ENCODE assay signal across 19 mouse cellular contexts in the genomic region with DNA sequence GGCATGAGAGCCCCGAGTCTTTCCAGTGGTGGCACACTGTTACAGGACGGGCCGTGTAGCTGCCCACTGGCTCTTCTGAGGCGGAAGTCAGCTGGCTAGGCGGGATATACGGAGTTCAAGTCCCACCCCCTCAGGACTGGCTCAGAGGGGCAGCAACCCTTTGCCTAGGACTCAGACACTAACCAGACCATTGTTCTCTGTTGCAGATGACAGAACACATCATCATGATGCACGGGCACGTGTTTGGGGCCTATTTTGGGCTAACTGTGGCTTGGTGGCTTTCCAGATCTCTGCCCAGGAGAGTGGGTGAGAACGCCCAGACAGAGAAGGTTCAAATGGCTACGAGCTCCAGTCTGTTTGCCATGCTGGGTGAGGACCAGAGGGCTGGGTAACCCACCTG. TPM values are rescaled to one million over a fixed set of nuclear protein-coding genes. Genes with fewer than 3 reads are reported as not detected.
A peak's percentile ranks its signal among the peaks of the same experiment; 100 is the strongest.
DNase-seq lines count a peak whose midpoint lies in the region; ATAC-seq and TF ChIP-seq lines count a peak whose summit lies in the region.
"Had no signal": no experiment of that assay in that cellular context is flagged by ENCODE, and none has a peak within 500 bp of the region (broad histone marks: within the 10 kb centered on the region; RNA-seq: fewer than 3 reads in every experiment).

No protein-coding gene starts in this region.

- intact Hi-C loops in heart, postnatal 36 days (cut with DNase I) = no loop called here
- intact Hi-C loops in left cerebral cortex, postnatal 36 days (cut with DNase I) = no loop called here

- H3K4me2 ChIP-seq in hindbrain, postnatal 0 days (ENCODE audit: low read depth, low read length) = no peak overlapping the region
- H3K4me2 ChIP-seq: hindbrain, embryonic 12.5 days; limb, embryonic 15.5 days; liver, embryonic 15.5 days; midbrain, embryonic 13.5 days; neural tube, embryonic 13.5 days had no signal

- no peaks in the 10 kb centered on the region for H3K9me3 ChIP-seq in hindbrain, postnatal 0 days (ENCODE audit: low read length)
- H3K9me3 ChIP-seq: hindbrain, embryonic 12.5 days; limb, embryonic 15.5 days; liver, embryonic 15.5 days had no signal

- ATAC-seq in hindbrain, postnatal 0 days = no peak
- ATAC-seq: forebrain, postnatal 0 days; inflammation-experienced regulatory T-cells, adult 6 months; midbrain, embryonic 13.5 days had no signal

- no peak for TF ChIP-seq CTCF in C2C12 (IDR thresholded peaks at IDR 0.05; ENCODE audit: control insufficient read depth, insufficient read depth, insufficient read length)
- no peak for TF ChIP-seq CTCF in hindbrain, postnatal 0 days (IDR thresholded peaks at IDR 0.05; ENCODE audit: low read depth)

- H3K4me1 ChIP-seq in hindbrain, postnatal 0 days (ENCODE audit: insufficient read depth, low read length) = peaks cover 5% of the 10 kb centered on the region; the same call in 1 of the 2 replicates

- DNase-seq in 3T3-L1 (ENCODE audit: low read depth, low spot score) = peak; percentile 17
- DNase-seq in heart, adult 9 months (ENCODE audit: low spot score in 2 of 2) = peak; percentile 33 to 44
- peak; percentile 14 to 23 for DNase-seq in heart, postnatal 36 days
- no peak for DNase-seq in right cerebral cortex, postnatal 25 days
- DNase-seq in left cerebral cortex, postnatal 36 days (ENCODE audit: low spot score in 2 of 2) = no peak
- DNase-seq in hindbrain, postnatal 0 days (ENCODE audit: low spot score) = no peak
- DNase-seq: forebrain, postnatal 0 days; gastrocnemius, postnatal 36 days; layer of hippocampus, postnatal 36 days had no signal

- H3K4me3 ChIP-seq in C2C12 (ENCODE audit: insufficient read depth, poor library complexity, severe bottlenecking) = no peak overlapping the region
- H3K4me3 ChIP-seq in hindbrain, postnatal 0 days (ENCODE audit: low read length) = no peak overlapping the region
- H3K4me3 ChIP-seq: hindbrain, embryonic 12.5 days; layer of hippocampus, adult 2 months; limb, embryonic 15.5 days; liver, embryonic 15.5 days; midbrain, embryonic 13.5 days; neural tube, embryonic 13.5 days had no signal

- H3ac ChIP-seq in C2C12 (ENCODE audit: control insufficient read depth, insufficient read length, low read depth) = no peak overlapping the region

- no peak overlapping the region for H3K27ac ChIP-seq in hindbrain, postnatal 0 days
- H3K27ac ChIP-seq: hindbrain, embryonic 12.5 days; layer of hippocampus, adult 2 months; limb, embryonic 15.5 days; liver, embryonic 15.5 days; midbrain, embryonic 13.5 days; neural tube, embryonic 13.5 days; stomach, postnatal 0 days had no signal

- H3K79me2 ChIP-seq in C2C12 (ENCODE audit: control insufficient read depth, insufficient read depth) = no peaks in the 10 kb centered on the region

- no peaks in the 10 kb centered on the region for H3K79me3 ChIP-seq in C2C12 (ENCODE audit: low read depth)

- no peaks in the 10 kb centered on the region for H3K27me3 ChIP-seq in C2C12 (ENCODE audit: control insufficient read depth, insufficient read depth, insufficient read length)
- H3K27me3 ChIP-seq in hindbrain, postnatal 0 days (ENCODE audit: insufficient read depth, low read length) = no peaks in the 10 kb centered on the region
- H3K27me3 ChIP-seq: hindbrain, embryonic 12.5 days; limb, embryonic 15.5 days; liver, embryonic 15.5 days; midbrain, embryonic 13.5 days; neural tube, embryonic 13.5 days had no signal

- no peaks in the 10 kb centered on the region for H3K36me3 ChIP-seq in C2C12 (ENCODE audit: control insufficient read depth, insufficient read depth)
- H3K36me3 ChIP-seq in hindbrain, postnatal 0 days (ENCODE audit: insufficient read depth, low read length) = no peaks in the 10 kb centered on the region
- H3K36me3 ChIP-seq: hindbrain, embryonic 12.5 days; limb, embryonic 15.5 days; midbrain, embryonic 13.5 days; neural tube, embryonic 13.5 days had no signal

- H3K9ac ChIP-seq in hindbrain, postnatal 0 days (replicated peaks; ENCODE audit: low read length) = no peak overlapping the region
- H3K9ac ChIP-seq: forebrain, postnatal 0 days; hindbrain, embryonic 12.5 days; limb, embryonic 15.5 days; liver, embryonic 15.5 days; midbrain, embryonic 13.5 days; neural tube, embryonic 13.5 days had no signal

- WGBS in hindbrain, postnatal 0 days = 87% methylated on average over 10 of the region's 10 CpGs

TF ChIP-seq in C2C12, 6 proteins besides CTCF, POLR2A, EP300 and RAD21:
- TF ChIP-seq MAX (IDR thresholded peaks at IDR 0.05) = peak; percentile 27
- peak; percentile 19 for TF ChIP-seq MYOD1 (IDR thresholded peaks at IDR 0.05; ENCODE audit: control insufficient read depth, insufficient read length, low read depth)
- TF ChIP-seq CEBPB (IDR thresholded peaks at IDR 0.05; ENCODE audit: low read depth) = no peak
- peak; percentile 57 for TF ChIP-seq USF1 (IDR thresholded peaks at IDR 0.05; ENCODE audit: low read depth)

RNA-seq across cellular contexts. Expression of a gene that starts 19.5 kb away (rescaled TPM):
- polyA plus RNA-seq in C2C12 (2012; fragmentation: generic; extraction: Trizol) = 0.14 TPM
- 1 to 10 TPM; 2.8 to 3.0 TPM for total RNA-seq in heart, postnatal 36 days (2021)
- not detected for total RNA-seq in left cerebral cortex, postnatal 36 days (2021)
- total RNA-seq in hindbrain, postnatal 0 days (2014; rRNA removed) = 0.29 and 2.1 TPM in 2 replicates
- 1.1 TPM in 2 replicates for polyA plus RNA-seq in hindbrain, postnatal 0 days (2015; fragmentation: Nextera tagmentation; extraction: Ambion mirVana)
- total RNA-seq: gastrocnemius, postnatal 36 days; layer of hippocampus, adult 2 months; layer of hippocampus, postnatal 36 days; left cerebral cortex, postnatal 25 days had no signal

RNA-seq across cellular contexts. Expression of a gene that starts 30.7 kb away (rescaled TPM):
- 14.6 TPM for polyA plus RNA-seq in C2C12 (2012; fragmentation: generic; extraction: Trizol)
- 10 to 100 TPM; 23.9 to 24.7 TPM for total RNA-seq in heart, postnatal 36 days (2021)
- total RNA-seq in left cerebral cortex, postnatal 36 days (2021) = 10 to 100 TPM; 49.7 to 56.6 TPM
- total RNA-seq in hindbrain, postnatal 0 days (2014; rRNA removed) = 43.6 and 45.5 TPM in 2 replicates
- 68.9 and 70.3 TPM in 2 replicates for polyA plus RNA-seq in hindbrain, postnatal 0 days (2015; fragmentation: Nextera tagmentation; extraction: Ambion mirVana)

RNA-seq across cellular contexts. Expression of a gene that starts 31.0 kb away (rescaled TPM):
- 94.9 TPM for polyA plus RNA-seq in C2C12 (2012; fragmentation: generic; extraction: Trizol)
- 10 to 100 TPM; 65.8 to 71.3 TPM for total RNA-seq in heart, postnatal 36 days (2021)
- total RNA-seq in left cerebral cortex, postnatal 36 days (2021) = 100 to 1,000 TPM; 116 to 138 TPM
- 149 and 166 TPM in 2 replicates for total RNA-seq in hindbrain, postnatal 0 days (2014; rRNA removed)
- 231 and 239 TPM in 2 replicates for polyA plus RNA-seq in hindbrain, postnatal 0 days (2015; fragmentation: Nextera tagmentation; extraction: Ambion mirVana)

RNA-seq across cellular contexts. Expression of a gene that starts 39.6 kb away (rescaled TPM):
- polyA plus RNA-seq in C2C12 (2012; fragmentation: generic; extraction: Trizol) = 35.4 TPM
- total RNA-seq in heart, postnatal 36 days (2021) = 100 to 1,000 TPM; 129 to 206 TPM
- total RNA-seq in left cerebral cortex, postnatal 36 days (2021) = 100 to 1,000 TPM; 258 to 266 TPM
- 70.0 and 112 TPM in 2 replicates for total RNA-seq in hindbrain, postnatal 0 days (2014; rRNA removed)
- polyA plus RNA-seq in hindbrain, postnatal 0 days (2015; fragmentation: Nextera tagmentation; extraction: Ambion mirVana) = 256 and 295 TPM in 2 replicates

RNA-seq across cellular contexts. Expression of a gene that starts 46.9 kb away (rescaled TPM):
- 48.6 TPM for polyA plus RNA-seq in C2C12 (2012; fragmentation: generic; extraction: Trizol)
- total RNA-seq in heart, postnatal 36 days (2021) = 10 to 100 TPM; 56.1 to 65.6 TPM
- total RNA-seq in left cerebral cortex, postnatal 36 days (2021) = 10 to 100 TPM; 49.9 to 59.3 TPM
- 19.2 and 35.0 TPM in 2 replicates for total RNA-seq in hindbrain, postnatal 0 days (2014; rRNA removed)
- 70.7 and 80.4 TPM in 2 replicates for polyA plus RNA-seq in hindbrain, postnatal 0 days (2015; fragmentation: Nextera tagmentation; extraction: Ambion mirVana)

Comparison
In these comparisons a context has a peak if more than half of its experiments do, and no peak if none do; other contexts are left out.
1. DNase-seq: peak in 3T3-L1 (single experiment), heart, adult 9 months (2 of 2) and heart, postnatal 36 days (2 of 2); none in right cerebral cortex, postnatal 25 days (single experiment), left cerebral cortex, postnatal 36 days (0 of 2) and hindbrain, postnatal 0 days (single experiment).